Mouse (Mus musculus) midbrain, embryonic 14.5 days (tissue): ENCODE results near the gene Asna1. TPM values are rescaled to one million over a fixed set of nuclear protein-coding genes. Genes with fewer than 3 reads are reported as not detected.

ENCODE experiments used
- ATAC-seq: fragments of 200-750 bp; cut with Nextera tagmentation; 2 replicates; pipeline ENCODE4 v1.8.0; 2017; ENCODE audit warnings: moderate number of reproducible peaks, moderate library complexity; ENCODE audit not compliant: low FRiP score, low TSS enrichment
- DNase-seq: peaks from one replicate; pipeline ENCODE4 v3.0.0-alpha.2; 2015
- H3K27ac ChIP-seq: fragments of 300-500 bp; sonication (generic); replicated peaks from 2 replicates; pipeline ENCODE4 v1.5.1; 2014; ENCODE audit warnings: mild to moderate bottlenecking, low read depth, low read length, moderate library complexity
- H3K27me3 ChIP-seq: fragments of 300-500 bp; sonication (generic); 2 replicates; pipeline ENCODE4 v1.6.1; 2014; ENCODE audit warnings: low read length, control low read depth, mixed read lengths; ENCODE audit not compliant: control insufficient read depth, insufficient read depth
- H3K36me3 ChIP-seq: fragments of 300-500 bp; sonication (generic); 2 replicates; pipeline ENCODE4 v1.6.1; 2014; ENCODE audit warnings: low read length, control low read depth; ENCODE audit not compliant: control insufficient read depth, insufficient read depth
- H3K4me1 ChIP-seq: fragments of 300-500 bp; sonication (generic); 2 replicates; pipeline ENCODE4 v1.6.1; 2014; ENCODE audit warnings: mild to moderate bottlenecking, antibody characterized with exemption, low read length, control low read depth; ENCODE audit not compliant: control insufficient read depth, insufficient read depth
- H3K4me2 ChIP-seq: fragments of 300-500 bp; sonication (generic); 2 replicates; pipeline ENCODE4 v1.6.1; 2014; ENCODE audit warnings: mild to moderate bottlenecking, low read length, moderate library complexity
- H3K4me3 ChIP-seq: fragments of 300-500 bp; sonication (generic); replicated peaks from 2 replicates; pipeline ENCODE4 v1.5.1; 2014; ENCODE audit warnings: low read depth, low read length
- H3K9ac ChIP-seq: fragments of 300-500 bp; sonication (generic); replicated peaks from 2 replicates; pipeline ENCODE4 v1.6.1; 2014; ENCODE audit warnings: mild to moderate bottlenecking, low read length, moderate library complexity
- H3K9me3 ChIP-seq: fragments of 300-500 bp; sonication (generic); 2 replicates; pipeline ENCODE4 v1.6.1; 2016; ENCODE audit warnings: low read length, control low read depth, mixed read lengths; ENCODE audit not compliant: control insufficient read depth
- WGBS: fragments of 180-500 bp; shearing (Covaris S2); extraction: QIAGEN DNeasy Blood & Tissue Kit; methylation state at CpG from one replicate; pipeline ENCODE4 v1.1.7; 2014; 5-methylcytosine and 5-hydroxymethylcytosine counted together
- polyA plus RNA-seq: library from polyadenylated mRNA; unstranded; fragments of >200 nt; fragmentation: Nextera tagmentation; extraction: Ambion mirVana; gene quantifications from 2 replicates; pipeline ENCODE4 v1.2.1, GENCODE M21; 2014

Asna1 gene
- polyA plus RNA-seq, 1 experiment from 2014 or later: 130 TPM

GRCm38 (mm10) chr8:85013230-85013840 is 11.7 kb downstream of the Asna1 start:
- peak overlapping the region; percentile 45 for H3K9ac ChIP-seq
- WGBS: 5% methylated on average over 26 of the region's 26 CpGs
- DNase-seq (peak; percentile 90), ATAC-seq (peak; percentile 57; the same call in 1 of the 2 replicates)
- 0 out of 2 replicates have a peak, but pooled peaks cover 4% of the 10 kb centered on the region for H3K4me1 ChIP-seq
- H3K36me3 ChIP-seq: peaks cover 9% of the 10 kb centered on the region
- no peak overlapping the region for H3K27ac ChIP-seq
- peaks cover 20% of the 10 kb centered on the region for H3K27me3 ChIP-seq
- H3K4me2 ChIP-seq: peak overlapping the region; percentile 57
- peak overlapping the region; percentile 25 for H3K4me3 ChIP-seq
- no peaks in the 10 kb centered on the region for H3K9me3 ChIP-seq

GRCm38 (mm10) chr8:85011242-85011641 is 13.8 kb downstream of the Asna1 start:
- no peak for ATAC-seq
- H3K4me2 ChIP-seq: no peak overlapping the region
- H3K9ac ChIP-seq: no peak overlapping the region
- no peak overlapping the region for H3K4me3 ChIP-seq
- H3K27ac ChIP-seq: no peak overlapping the region
- no peaks in the 10 kb centered on the region for H3K36me3 ChIP-seq
- H3K4me1 ChIP-seq: 0 out of 2 replicates have a peak, but pooled peaks cover 4% of the 10 kb centered on the region
- H3K27me3 ChIP-seq: peaks cover 27% of the 10 kb centered on the region
- no peak for DNase-seq
- no peaks in the 10 kb centered on the region for H3K9me3 ChIP-seq
- WGBS: 16% methylated on average over 28 of the region's 28 CpGs

GRCm38 (mm10) chr8:85007686-85008085 is 17.4 kb downstream of the Asna1 start:
- peaks cover 4% of the 10 kb centered on the region; the same call in 1 of the 2 replicates for H3K36me3 ChIP-seq
- no peak for DNase-seq

GRCm38 (mm10) chr8:84997649-84998295 is 27.3 kb downstream of the Asna1 start:
- H3K27me3 ChIP-seq: 0 out of 2 replicates have a peak, but pooled peaks cover 9% of the 10 kb centered on the region
- DNase-seq (peak; percentile 94), ATAC-seq (peak; percentile 71)
- no peak overlapping the region for H3K27ac ChIP-seq
- no peaks in the 10 kb centered on the region for H3K9me3 ChIP-seq
- 2% methylated on average over 19 of the region's 19 CpGs for WGBS
- 0 out of 2 replicates have a peak, but pooled peaks cover 4% of the 10 kb centered on the region for H3K4me1 ChIP-seq
- peak overlapping the region; percentile 21 for H3K9ac ChIP-seq
- H3K4me3 ChIP-seq: no peak overlapping the region
- H3K36me3 ChIP-seq: peaks cover 14% of the 10 kb centered on the region; the same call in 1 of the 2 replicates
- peak overlapping the region; percentile 28 for H3K4me2 ChIP-seq

More at GRCm38 (mm10) chr8:85007686-85008085, 17.4 kb downstream of the Asna1 start:
- no peak overlapping the region for H3K9ac ChIP-seq
- WGBS: 15% methylated on average over 25 of the region's 25 CpGs
- H3K27me3 ChIP-seq: peaks cover 19% of the 10 kb centered on the region
- no peak overlapping the region for H3K4me2 ChIP-seq
- H3K9me3 ChIP-seq: no peaks in the 10 kb centered on the region
- no peak overlapping the region for H3K4me3 ChIP-seq
- no peak for ATAC-seq
- H3K4me1 ChIP-seq: no peaks in the 10 kb centered on the region
- no peak overlapping the region for H3K27ac ChIP-seq

- DNase-seq: no peak
- H3K27ac ChIP-seq: no peak overlapping the region
- 0 out of 2 replicates have a peak, but pooled peaks cover 9% of the 10 kb centered on the region for H3K27me3 ChIP-seq
- no peak overlapping the region for H3K4me2 ChIP-seq
- ATAC-seq: no peak
- H3K4me3 ChIP-seq: no peak overlapping the region
- H3K36me3 ChIP-seq: peaks cover 10% of the 10 kb centered on the region; the same call in 1 of the 2 replicates
- no peaks in the 10 kb centered on the region for H3K9me3 ChIP-seq
- H3K9ac ChIP-seq: no peak overlapping the region
- WGBS: 77% methylated on average over 5 of the region's 5 CpGs
- H3K4me1 ChIP-seq: 0 out of 2 replicates have a peak, but pooled peaks cover 4% of the 10 kb centered on the region
Observed at GRCm38 (mm10) chr8:84996978-84997377, 28.1 kb downstream of the Asna1 start.

- Histone ChIP-seq H3K36me3 (peaks cover 6% of the 10 kb centered on the region; the same call in 1 of the 2 replicates), H3K9me3 (no peaks in the 10 kb centered on the region), H3K9ac (0 out of 2 replicates have a peak overlapping the region, but pooled peaks have one; percentile 6), H3K27ac (0 out of 2 replicates have a peak overlapping the region, but pooled peaks have one; percentile 13), H3K27me3 (0 out of 2 replicates have a peak, but pooled peaks cover 9% of the 10 kb centered on the region), H3K4me3 (no peak overlapping the region), H3K4me2 (peak overlapping the region; percentile 0; the same call in 1 of the 2 replicates), H3K4me1 (peaks cover 11% of the 10 kb centered on the region)
- 17% methylated on average over 25 of the region's 25 CpGs for WGBS
- ATAC-seq (no peak), DNase-seq (peak; percentile 33)
Observed at GRCm38 (mm10) chr8:84995680-84996079, 29.4 kb downstream of the Asna1 start.

- no peak overlapping the region for H3K4me2 ChIP-seq
- H3K27me3 ChIP-seq: 0 out of 2 replicates have a peak, but pooled peaks cover 9% of the 10 kb centered on the region
- 94% methylated on average over 9 of the region's 9 CpGs for WGBS
- no peak overlapping the region for H3K9ac ChIP-seq
- H3K4me3 ChIP-seq: no peak overlapping the region
- DNase-seq (no peak), ATAC-seq (no peak)
- no peaks in the 10 kb centered on the region for H3K9me3 ChIP-seq
- peaks cover 6% of the 10 kb centered on the region; the same call in 1 of the 2 replicates for H3K36me3 ChIP-seq
- H3K4me1 ChIP-seq: peaks cover 15% of the 10 kb centered on the region
- no peak overlapping the region for H3K27ac ChIP-seq
Observed at GRCm38 (mm10) chr8:84994375-84994774, 30.7 kb downstream of the Asna1 start.

GRCm38 (mm10) chr8:84990836-84991235 is 34.2 kb downstream of the Asna1 start:
- peaks cover 12% of the 10 kb centered on the region for H3K4me1 ChIP-seq
- no peaks in the 10 kb centered on the region for H3K9me3 ChIP-seq
- H3K27me3 ChIP-seq: 0 out of 2 replicates have a peak, but pooled peaks cover 13% of the 10 kb centered on the region
- peak overlapping the region; percentile 77 for H3K9ac ChIP-seq
- peak; percentile 64 for ATAC-seq
- peak; percentile 61 for DNase-seq
- peak overlapping the region; percentile 62 for H3K4me3 ChIP-seq
- H3K27ac ChIP-seq: peak overlapping the region; percentile 72
- WGBS: 1% methylated on average over 15 of the region's 15 CpGs
- peaks cover 6% of the 10 kb centered on the region; the same call in 1 of the 2 replicates for H3K36me3 ChIP-seq
- peak overlapping the region; percentile 93 for H3K4me2 ChIP-seq
